ENCODE assay signal across 8 mouse cellular contexts in genomic region chr12:15816254-15816605, GRCm38 (mm10). TPM values are rescaled to one million over a fixed set of nuclear protein-coding genes. Genes with fewer than 3 reads are reported as not detected.
DNase-seq lines count a peak whose midpoint lies in the region; ATAC-seq and TF ChIP-seq lines count a peak whose summit lies in the region.

No protein-coding gene starts in this region.

- peak; percentile 8; the same call in 1 of the 2 replicates for TF ChIP-seq POLR2A in lung, adult 2 months (IDR thresholded peaks at IDR 0.05; ENCODE audit: borderline replicate concordance, extremely low read depth, low read depth, low read length)

- peaks cover 11% of the 10 kb centered on the region; the same call in 1 of the 2 replicates for H3K4me1 ChIP-seq in lung, adult 2 months (ENCODE audit: control insufficient read depth, insufficient read depth, low read length)
- H3K4me1 ChIP-seq in heart, embryonic 13.5 days, result peaks cover 27% of the 10 kb centered on the region
- peaks cover 15% of the 10 kb centered on the region for H3K4me1 ChIP-seq in limb, embryonic 11.5 days (ENCODE audit: control insufficient read depth, insufficient read depth, low read length)
- H3K4me1 ChIP-seq in midbrain, embryonic 14.5 days (ENCODE audit: control insufficient read depth, insufficient read depth, low read length), result peaks cover 8% of the 10 kb centered on the region
- no peaks in the 10 kb centered on the region for H3K4me1 ChIP-seq in stomach, postnatal 0 days (replicated peaks; ENCODE audit: control insufficient read depth, insufficient read depth)

- peak overlapping the region; percentile 94 for H3K4me3 ChIP-seq in lung, adult 2 months (replicated peaks; ENCODE audit: extremely low read depth, low read depth, low read length)
- H3K4me3 ChIP-seq in heart, embryonic 13.5 days, result peak overlapping the region; percentile 68
- peak overlapping the region; percentile 72 for H3K4me3 ChIP-seq in limb, embryonic 11.5 days (ENCODE audit: low read depth, low read length)
- H3K4me3 ChIP-seq in midbrain, embryonic 14.5 days (replicated peaks; ENCODE audit: low read depth, low read length), result peak overlapping the region; percentile 93
- peak overlapping the region; percentile 76 for H3K4me3 ChIP-seq in stomach, postnatal 0 days (ENCODE audit: low read depth, low read length)

- TF ChIP-seq EP300 in stomach, postnatal 0 days (optimal IDR thresholded peaks at IDR 0.05), result no peak

- WGBS in lung, adult 2 months, result 1% methylated on average over 23 of the region's 23 CpGs
- under 1% methylated on average over 23 of the region's 23 CpGs for WGBS in heart, embryonic 13.5 days
- 0% methylated on average over 23 of the region's 23 CpGs for WGBS in limb, embryonic 11.5 days
- WGBS in midbrain, embryonic 14.5 days, result under 1% methylated on average over 23 of the region's 23 CpGs
- under 1% methylated on average over 23 of the region's 23 CpGs for WGBS in stomach, postnatal 0 days

- no peak for TF ChIP-seq CTCF in lung, adult 2 months (IDR thresholded peaks at IDR 0.05; ENCODE audit: insufficient read depth, low read length)
- TF ChIP-seq CTCF in stomach, postnatal 0 days (IDR thresholded peaks at IDR 0.05; ENCODE audit: low read depth), result no peak

- peak; percentile 50 for DNase-seq in lung, adult 2 months
- DNase-seq in lung, postnatal 10 days, result no peak
- DNase-seq in c-Kit-positive CD71-positive TER-119-negative erythroid progenitor cells, embryonic 14.5 days (ENCODE audit: low read depth), result peak; percentile 40
- DNase-seq in limb, embryonic 11.5 days (ENCODE audit: low spot score), result peak; percentile 76
- DNase-seq in midbrain, embryonic 14.5 days, result no peak
- peak; percentile 48 for DNase-seq in stomach, postnatal 0 days (ENCODE audit: low spot score)
- no peak for DNase-seq in adipocyte (ENCODE audit: low spot score)

- H3K4me2 ChIP-seq in heart, embryonic 13.5 days, result peak overlapping the region; percentile 80
- H3K4me2 ChIP-seq in limb, embryonic 11.5 days (ENCODE audit: low read depth, severe bottlenecking), result peak overlapping the region; percentile 87
- H3K4me2 ChIP-seq in midbrain, embryonic 14.5 days (ENCODE audit: low read length), result peak overlapping the region; percentile 78
- H3K4me2 ChIP-seq in stomach, postnatal 0 days (replicated peaks; ENCODE audit: low read depth), result peak overlapping the region; percentile 90

- no peaks in the 10 kb centered on the region for H3K9me3 ChIP-seq in heart, embryonic 13.5 days
- no peaks in the 10 kb centered on the region for H3K9me3 ChIP-seq in limb, embryonic 11.5 days (ENCODE audit: control insufficient read depth, low read length)
- H3K9me3 ChIP-seq in midbrain, embryonic 14.5 days (ENCODE audit: control insufficient read depth, low read length), result no peaks in the 10 kb centered on the region
- H3K9me3 ChIP-seq in stomach, postnatal 0 days (ENCODE audit: control insufficient read depth, low read length), result no peaks in the 10 kb centered on the region

- H3K27me3 ChIP-seq in heart, embryonic 13.5 days (replicated peaks), result no peaks in the 10 kb centered on the region
- H3K27me3 ChIP-seq in limb, embryonic 11.5 days (ENCODE audit: control insufficient read depth, insufficient read depth, low read length), result no peaks in the 10 kb centered on the region
- no peaks in the 10 kb centered on the region for H3K27me3 ChIP-seq in midbrain, embryonic 14.5 days (ENCODE audit: control insufficient read depth, insufficient read depth, low read length)
- no peaks in the 10 kb centered on the region for H3K27me3 ChIP-seq in stomach, postnatal 0 days (ENCODE audit: control insufficient read depth, insufficient read depth, low read length)

- peak overlapping the region; percentile 95 for H3K9ac ChIP-seq in heart, embryonic 13.5 days
- H3K9ac ChIP-seq in limb, embryonic 11.5 days (ENCODE audit: low read length), result peak overlapping the region; percentile 94
- peak overlapping the region; percentile 99 for H3K9ac ChIP-seq in midbrain, embryonic 14.5 days (replicated peaks; ENCODE audit: low read length)
- peak overlapping the region; percentile 80 for H3K9ac ChIP-seq in stomach, postnatal 0 days (ENCODE audit: low read length)

- peak overlapping the region; percentile 98 for H3K27ac ChIP-seq in heart, embryonic 13.5 days (replicated peaks)
- H3K27ac ChIP-seq in limb, embryonic 11.5 days (replicated peaks; ENCODE audit: low read depth, low read length), result peak overlapping the region; percentile 87
- peak overlapping the region; percentile 98 for H3K27ac ChIP-seq in midbrain, embryonic 14.5 days (replicated peaks; ENCODE audit: low read depth, low read length)
- H3K27ac ChIP-seq in stomach, postnatal 0 days (replicated peaks), result peak overlapping the region; percentile 93

- no peak for ATAC-seq in heart, embryonic 13.5 days (ENCODE audit: extremely low read depth, insufficient number of reproducible peaks, low FRiP score, low TSS enrichment)
- 0 out of 2 replicates have a peak, but pooled peaks have one; percentile 23 for ATAC-seq in limb, embryonic 11.5 days (ENCODE audit: insufficient number of reproducible peaks, low FRiP score, low TSS enrichment, low read depth)
- peak; percentile 21 for ATAC-seq in midbrain, embryonic 14.5 days (ENCODE audit: low FRiP score, low TSS enrichment)
- ATAC-seq in stomach, postnatal 0 days (ENCODE audit: low FRiP score, low TSS enrichment), result 0 out of 2 replicates have a peak, but pooled peaks have one; percentile 41

- H3K36me3 ChIP-seq in heart, embryonic 13.5 days, result 0 out of 2 replicates have a peak, but pooled peaks cover 3% of the 10 kb centered on the region
- H3K36me3 ChIP-seq in limb, embryonic 11.5 days (ENCODE audit: control insufficient read depth, insufficient read depth, low read length), result no peaks in the 10 kb centered on the region
- no peaks in the 10 kb centered on the region for H3K36me3 ChIP-seq in midbrain, embryonic 14.5 days (ENCODE audit: control insufficient read depth, insufficient read depth, low read length)
- H3K36me3 ChIP-seq in stomach, postnatal 0 days (ENCODE audit: control insufficient read depth, insufficient read depth, low read length), result no peaks in the 10 kb centered on the region

RNA-seq across cellular contexts. Expression of gene Trib2, which starts 0.5 kb away (rescaled TPM):
- 34.0 and 36.0 TPM in 2 replicates for polyA plus RNA-seq in lung, adult 2 months (2012; rRNA removed)
- polyA plus RNA-seq in heart, embryonic 13.5 days (2015; fragmentation: Nextera tagmentation; extraction: Ambion mirVana), result 40.3 and 42.2 TPM in 2 replicates
- polyA plus RNA-seq in limb, embryonic 11.5 days (2014; fragmentation: Nextera tagmentation; extraction: Ambion mirVana), result 56.1 and 56.2 TPM in 2 replicates
- polyA plus RNA-seq in midbrain, embryonic 14.5 days (2014; fragmentation: Nextera tagmentation; extraction: Ambion mirVana), result 130 and 167 TPM in 2 replicates
- 9.2 and 9.9 TPM in 2 replicates for polyA plus RNA-seq in stomach, postnatal 0 days (2015; fragmentation: Nextera tagmentation; extraction: Ambion mirVana)

Comparison
In these comparisons a context has a peak if more than half of its experiments do, and no peak if none do; other contexts are left out.
1. DNase-seq: peak in lung, adult 2 months (single experiment), c-Kit-positive CD71-positive TER-119-negative erythroid progenitor cells, embryonic 14.5 days (single experiment), limb, embryonic 11.5 days (single experiment) and stomach, postnatal 0 days (single experiment); none in lung, postnatal 10 days (single experiment), midbrain, embryonic 14.5 days (single experiment) and adipocyte (single experiment).
2. Peak in every context shown above with its lines, with median percentiles within 50 percentile points of each other: H3K4me3 ChIP-seq, H3K27ac ChIP-seq, H3K4me2 ChIP-seq and H3K9ac ChIP-seq.